Mouse (Mus musculus) megakaryocyte-erythroid progenitor cell, adult 5-6 weeks (primary cell): Measurements from ENCODE around the gene Adat3. TPM values are rescaled to one million over a fixed set of nuclear protein-coding genes. Genes with fewer than 3 reads are reported as not detected.

Experiments used
- ATAC-seq: replicated peaks from 2 replicates; pipeline ENCODE4 v1.8.0; 2016; ENCODE audit warnings: mild to moderate bottlenecking, inconsistent platforms; ENCODE audit not compliant: severe bottlenecking, poor library complexity, low FRiP score, low TSS enrichment
- total RNA-seq, 2 experiments: library from RNA; stranded (forward) in 1 of 2; stranded (reverse) in 1 of 2; fragments of 200-1000, 215-1000 nt in 1 of 2; fragments of >200 nt in 1 of 2; fragmentation: Nextera tagmentation in 1 of 2; gene quantifications; 2 replicates each; pipeline ENCODE4 v1.2.3; 2014 to 2017

The Adat3 gene
- total RNA-seq, 2 experiments from 2014 or later: 2.7 TPM; not detected in 1

- ATAC-seq: no peak
Observed at GRCm38 (mm10) chr10:80606737-80607350, 4.2 kb downstream of the Adat3 start.

- ATAC-seq: no peak
Observed at GRCm38 (mm10) chr10:80608435-80608834, 5.8 kb downstream of the Adat3 start.

- no peak for ATAC-seq
Observed at GRCm38 (mm10) chr10:80609269-80609924, 6.7 kb downstream of the Adat3 start.

- ATAC-seq: no peak
Observed at GRCm38 (mm10) chr10:80610116-80610785, 7.6 kb downstream of the Adat3 start.

- no peak for ATAC-seq
Observed at GRCm38 (mm10) chr10:80611024-80611423, 8.3 kb downstream of the Adat3 start.

GRCm38 (mm10) chr10:80611905-80612304 is 9.2 kb downstream of the Adat3 start:
- no peak for ATAC-seq

GRCm38 (mm10) chr10:80613821-80614220 is 11.1 kb downstream of the Adat3 start:
- ATAC-seq: no peak

GRCm38 (mm10) chr10:80614351-80614750 is 11.7 kb downstream of the Adat3 start:
- ATAC-seq: no peak

- no peak for ATAC-seq
Observed at GRCm38 (mm10) chr10:80618181-80618580, 15.5 kb downstream of the Adat3 start.

- no peak for ATAC-seq
Observed at GRCm38 (mm10) chr10:80619465-80620244, 17.0 kb downstream of the Adat3 start.

- no peak for ATAC-seq
Observed at GRCm38 (mm10) chr10:80620365-80620764, 17.7 kb downstream of the Adat3 start.

- no peak for ATAC-seq
Observed at GRCm38 (mm10) chr10:80620796-80621689, 18.4 kb downstream of the Adat3 start.

GRCm38 (mm10) chr10:80621690-80621939 is 18.9 kb downstream of the Adat3 start:
- ATAC-seq: no peak

- peak; percentile 88 for ATAC-seq
Observed at GRCm38 (mm10) chr10:80621940-80622660, 19.4 kb downstream of the Adat3 start.

- ATAC-seq: no peak
Observed at GRCm38 (mm10) chr10:80622661-80623456, 20.2 kb downstream of the Adat3 start, which contains the start of gene Csnk1g2. Gene Csnk1g2 (plus strand): TSS chr10:80622838.

GRCm38 (mm10) chr10:80623457-80624191 is 20.9 kb downstream of the Adat3 start:
- 0 out of 2 replicates have a peak, but pooled peaks have one; percentile 11 for ATAC-seq

GRCm38 (mm10) chr10:80625764-80626163 is 23.1 kb downstream of the Adat3 start:
- ATAC-seq: no peak
